Mouse (Mus musculus) liver, embryonic 14.5 days (tissue): ENCODE results near the gene Il27.

Source experiments
- CTCF ChIP-seq: IDR thresholded peaks from 2 replicates; pipeline ENCODE4 v1.5.1; 2016; ENCODE audit warnings: antibody characterized with exemption, low read depth, control low read depth
- EP300 ChIP-seq: IDR thresholded peaks from 2 replicates; pipeline ENCODE4 v1.6.1; 2016; ENCODE audit warnings: antibody characterized with exemption, low read depth

DNA sequence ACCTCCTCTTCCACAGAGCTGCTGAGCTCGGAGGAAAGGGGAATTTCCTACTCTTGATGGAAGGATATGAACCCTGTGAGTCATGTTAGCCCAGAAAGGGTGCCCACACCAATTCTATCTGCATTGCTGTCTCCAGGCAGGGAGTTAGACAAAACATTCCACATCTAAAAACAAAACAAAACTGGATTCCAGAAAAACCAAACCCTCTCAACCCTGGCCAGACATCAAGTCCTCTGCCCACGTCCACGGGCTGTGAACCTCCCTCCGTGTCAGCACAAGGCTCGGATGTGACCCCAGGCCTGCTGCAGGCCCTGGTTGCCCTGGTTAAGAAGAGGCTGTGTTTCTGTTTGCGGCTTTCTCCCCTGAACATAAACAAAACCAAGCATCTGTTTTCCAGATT, 33.4 kb upstream of the Il27 start:
- TF ChIP-seq EP300 (no peak), CTCF (no peak)
